Mouse (Mus musculus): Measurements from ENCODE around the gene Prkg1. TPM values are rescaled to one million over a fixed set of nuclear protein-coding genes. Genes with fewer than 3 reads are reported as not detected.

Prkg1 gene
- polyA plus RNA-seq, 1 experiment, result 0.15 TPM

DNA sequence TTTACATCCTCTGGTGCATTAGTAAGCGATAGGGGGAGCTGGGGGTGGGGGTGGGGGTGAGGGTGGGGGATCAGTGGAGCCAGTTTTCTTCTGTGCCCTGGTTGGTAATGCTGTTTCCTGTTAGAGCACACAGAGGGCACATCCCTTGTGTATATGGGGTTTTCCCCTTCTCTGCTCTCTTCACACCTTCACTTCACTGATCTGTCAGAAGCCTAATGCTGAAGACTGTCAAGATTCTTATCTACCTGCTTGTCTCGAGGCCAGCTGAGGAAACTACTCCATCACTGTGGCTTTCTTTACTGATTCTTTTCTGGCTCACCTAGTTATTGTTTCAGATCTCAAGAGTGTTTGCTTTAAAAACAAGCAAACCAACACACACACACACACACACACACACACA lies 554.4 kb downstream of the Prkg1 start:
- Histone ChIP-seq H3K27ac (ENCODE audit: insufficient read depth, low read depth, low read length) (no peak overlapping the region), H3K4me3 (ENCODE audit: insufficient read depth, low read length) (no peak overlapping the region), H3K4me1 (ENCODE audit: control insufficient read depth, insufficient read depth, low read length) (no peaks in the 10 kb centered on the region)
- TF ChIP-seq CTCF (IDR thresholded peaks at IDR 0.05; ENCODE audit: low read depth, low read length), result no peak
- TF ChIP-seq POLR2A (IDR thresholded peaks at IDR 0.05; ENCODE audit: borderline replicate concordance, low read depth, low read length), result no peak

DNA sequence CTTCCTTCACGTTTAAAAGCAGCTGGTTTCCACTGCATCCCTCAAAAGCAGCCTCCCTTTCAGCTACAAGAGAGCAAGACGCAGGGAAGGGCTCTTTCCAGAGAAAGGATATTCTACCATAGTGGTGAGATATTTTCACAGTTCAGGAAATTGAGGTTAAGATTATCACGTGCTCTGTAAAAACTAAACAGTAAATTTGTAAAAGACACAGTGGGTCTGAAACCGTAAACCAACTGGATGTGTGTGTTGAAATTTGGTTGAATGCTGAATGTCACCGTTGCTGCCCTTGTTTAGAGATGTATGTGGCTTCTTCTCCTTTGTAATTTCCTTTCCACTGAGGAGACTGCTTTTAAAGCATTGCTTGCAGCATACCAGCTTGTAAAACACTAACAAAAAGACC lies 565.2 kb downstream of the Prkg1 start:
- H3K4me1 ChIP-seq (ENCODE audit: control insufficient read depth, insufficient read depth, low read length), result no peaks in the 10 kb centered on the region
- no peak overlapping the region for H3K4me3 ChIP-seq (ENCODE audit: insufficient read depth, low read length)
- no peak overlapping the region for H3K27ac ChIP-seq (ENCODE audit: insufficient read depth, low read depth, low read length)
- TF ChIP-seq CTCF (IDR thresholded peaks at IDR 0.05; ENCODE audit: low read depth, low read length) (no peak), POLR2A (IDR thresholded peaks at IDR 0.05; ENCODE audit: borderline replicate concordance, low read depth, low read length) (no peak)

DNA sequence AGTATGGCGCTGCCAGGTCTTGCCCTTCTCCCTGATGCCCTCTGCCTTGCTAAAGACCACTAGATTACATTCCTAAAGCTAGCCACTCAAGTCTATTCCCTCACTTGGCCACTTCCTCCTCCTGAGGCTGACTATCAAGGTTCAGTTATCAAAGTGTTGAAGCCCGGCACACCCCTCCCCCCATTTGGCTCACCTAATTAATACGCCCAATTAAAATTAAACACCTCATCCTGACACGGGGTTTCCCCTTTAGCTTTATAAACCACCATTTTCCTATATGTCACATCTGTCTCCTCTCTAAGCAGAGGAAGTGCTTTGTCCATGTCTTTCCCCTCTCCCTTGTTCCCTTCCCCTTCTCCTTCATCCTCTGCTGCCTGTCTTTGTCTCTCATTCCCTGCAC lies 566.4 kb downstream of the Prkg1 start:
- Histone ChIP-seq H3K27ac (ENCODE audit: insufficient read depth, low read depth, low read length) (no peak overlapping the region), H3K4me1 (ENCODE audit: control insufficient read depth, insufficient read depth, low read length) (no peaks in the 10 kb centered on the region), H3K4me3 (ENCODE audit: insufficient read depth, low read length) (no peak overlapping the region)
- TF ChIP-seq POLR2A (IDR thresholded peaks at IDR 0.05; ENCODE audit: borderline replicate concordance, low read depth, low read length), result no peak

DNA sequence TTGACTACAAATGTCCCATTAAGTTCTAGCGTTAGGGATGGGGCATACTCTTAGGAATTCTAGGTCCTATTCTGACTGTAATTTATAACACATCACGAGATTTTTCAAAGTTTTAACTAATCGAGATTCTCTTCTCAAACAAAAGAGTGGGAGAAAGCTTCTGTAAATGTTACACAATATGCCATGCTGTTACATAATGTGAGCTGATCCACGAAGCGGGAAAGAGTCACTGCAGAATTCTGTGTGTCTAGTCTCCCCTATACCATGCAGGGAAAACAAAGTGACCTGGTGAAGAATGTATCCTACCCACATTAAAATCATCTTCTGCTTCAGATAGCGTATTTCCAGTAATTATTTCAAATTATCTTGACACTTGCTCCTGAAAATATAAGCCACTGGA lies 567.8 kb downstream of the Prkg1 start:
- TF ChIP-seq POLR2A (IDR thresholded peaks at IDR 0.05; ENCODE audit: borderline replicate concordance, low read depth, low read length), result no peak
- no peak for TF ChIP-seq CTCF (IDR thresholded peaks at IDR 0.05; ENCODE audit: low read depth, low read length)
- Histone ChIP-seq H3K27ac (ENCODE audit: insufficient read depth, low read depth, low read length) (no peak overlapping the region), H3K4me1 (ENCODE audit: control insufficient read depth, insufficient read depth, low read length) (no peaks in the 10 kb centered on the region), H3K4me3 (ENCODE audit: insufficient read depth, low read length) (no peak overlapping the region)

DNA sequence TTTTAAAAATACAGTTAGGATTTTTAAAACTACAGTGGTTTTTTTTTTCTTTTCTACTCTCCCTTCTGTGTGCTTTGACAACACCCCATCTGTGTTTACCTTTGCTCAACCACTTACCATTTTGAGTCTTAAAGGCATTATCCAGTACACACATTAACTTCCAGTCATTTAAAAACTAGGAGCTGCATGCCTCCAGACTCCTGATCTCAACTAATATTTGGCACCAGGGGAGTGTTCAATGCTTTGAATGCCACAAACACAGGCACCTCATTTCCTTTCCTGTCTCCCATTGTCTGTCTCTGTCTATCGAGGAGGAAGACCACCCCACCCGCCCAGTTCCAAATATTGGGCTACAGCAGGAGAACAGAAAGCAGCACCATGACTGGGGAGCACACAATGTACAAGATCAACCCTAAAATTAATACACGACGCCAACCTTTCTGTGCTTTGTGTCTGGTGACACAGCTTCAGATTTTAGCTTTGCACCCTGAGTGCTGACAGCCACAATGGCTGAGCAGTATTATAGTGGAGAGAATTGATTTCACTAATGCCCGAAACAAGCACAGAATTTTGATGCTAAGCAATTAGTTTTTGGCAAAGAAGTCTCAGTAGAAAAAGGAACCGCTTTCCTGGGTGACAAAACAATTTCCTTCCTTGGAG lies 576.1 kb downstream of the Prkg1 start:
- H3K4me3 ChIP-seq (ENCODE audit: insufficient read depth, low read length), result no peak overlapping the region
- H3K4me1 ChIP-seq (ENCODE audit: control insufficient read depth, insufficient read depth, low read length), result no peaks in the 10 kb centered on the region
- no peak overlapping the region for H3K27ac ChIP-seq (ENCODE audit: insufficient read depth, low read depth, low read length)
- TF ChIP-seq CTCF (IDR thresholded peaks at IDR 0.05; ENCODE audit: low read depth, low read length), result no peak
- TF ChIP-seq POLR2A (IDR thresholded peaks at IDR 0.05; ENCODE audit: borderline replicate concordance, low read depth, low read length), result no peak

DNA sequence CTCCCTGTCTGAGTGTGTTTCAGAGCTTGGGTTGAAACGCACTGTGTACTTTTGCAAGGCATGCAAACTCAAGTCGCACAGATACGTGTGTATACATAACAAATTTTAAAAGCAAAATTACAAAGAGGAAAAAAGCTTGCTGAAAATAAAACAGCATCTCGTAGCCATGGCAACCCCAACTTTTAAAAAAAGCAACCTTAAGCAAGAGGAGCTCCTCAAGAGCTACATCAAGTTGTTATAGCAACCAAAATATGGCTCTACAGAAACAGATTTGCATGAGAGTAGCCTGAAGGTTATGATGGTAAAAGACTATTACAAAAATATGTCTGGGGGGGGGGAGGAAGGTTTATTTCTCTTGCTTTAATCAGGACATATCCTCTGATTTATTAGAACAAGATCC lies 584.1 kb downstream of the Prkg1 start:
- H3K4me1 ChIP-seq (ENCODE audit: control insufficient read depth, insufficient read depth, low read length), result no peaks in the 10 kb centered on the region
- no peak overlapping the region for H3K27ac ChIP-seq (ENCODE audit: insufficient read depth, low read depth, low read length)
- H3K4me3 ChIP-seq (ENCODE audit: insufficient read depth, low read length), result no peak overlapping the region
- TF ChIP-seq CTCF (IDR thresholded peaks at IDR 0.05; ENCODE audit: low read depth, low read length), result no peak
- no peak for TF ChIP-seq POLR2A (IDR thresholded peaks at IDR 0.05; ENCODE audit: borderline replicate concordance, low read depth, low read length)

DNA sequence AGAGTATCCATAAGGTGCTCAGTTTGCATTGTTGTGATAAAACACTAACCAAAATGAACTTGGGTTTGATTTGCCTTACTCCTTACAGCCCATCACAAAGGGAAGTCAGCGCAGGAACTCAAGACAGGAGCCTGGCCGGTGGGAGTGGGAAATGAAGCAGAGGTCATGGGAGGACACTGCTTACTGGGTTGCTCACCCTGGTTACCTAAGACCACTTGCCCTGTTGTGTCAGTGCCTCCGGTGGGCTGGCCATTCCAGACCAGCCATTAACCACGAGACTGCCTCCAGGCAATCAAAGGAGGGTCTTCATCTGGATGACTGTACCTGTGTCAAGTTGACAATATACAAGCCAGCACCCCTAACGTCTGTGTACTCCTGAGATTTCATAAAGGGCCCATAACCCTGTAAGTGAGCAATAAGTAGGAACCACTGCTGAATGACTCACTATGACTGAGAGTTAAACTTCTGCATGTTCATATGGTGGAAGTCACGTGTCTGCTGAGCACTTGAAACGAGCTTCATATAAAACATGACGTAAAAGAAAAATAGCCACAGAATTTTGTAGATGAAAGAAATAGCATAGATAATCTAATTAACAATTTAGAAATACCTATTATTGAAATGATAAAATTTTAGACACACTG lies 587.4 kb downstream of the Prkg1 start:
- H3K27ac ChIP-seq (ENCODE audit: insufficient read depth, low read depth, low read length), result no peak overlapping the region
- H3K4me1 ChIP-seq (ENCODE audit: control insufficient read depth, insufficient read depth, low read length), result no peaks in the 10 kb centered on the region
- no peak overlapping the region for H3K4me3 ChIP-seq (ENCODE audit: insufficient read depth, low read length)
- TF ChIP-seq CTCF (IDR thresholded peaks at IDR 0.05; ENCODE audit: low read depth, low read length) (no peak), POLR2A (IDR thresholded peaks at IDR 0.05; ENCODE audit: borderline replicate concordance, low read depth, low read length) (no peak)

DNA sequence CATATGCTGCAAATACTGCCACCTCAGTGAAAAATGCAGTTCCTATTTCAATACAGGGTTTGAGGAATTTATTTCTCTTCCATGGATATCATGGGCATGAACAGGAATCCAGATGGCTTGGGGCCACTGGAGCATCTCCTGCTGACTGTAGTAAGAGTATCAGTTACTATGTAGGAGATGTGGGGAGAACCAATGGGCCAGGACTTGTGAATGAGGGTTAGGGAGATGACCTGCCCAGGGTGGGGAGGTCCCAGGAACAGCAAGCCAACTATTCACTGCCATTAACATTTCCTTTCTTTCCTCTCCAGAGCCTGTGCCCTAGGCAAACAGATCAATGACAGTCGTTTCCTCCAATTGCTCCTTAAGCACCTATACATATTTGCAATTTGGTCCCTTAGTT lies 593.8 kb downstream of the Prkg1 start:
- no peak for TF ChIP-seq POLR2A (IDR thresholded peaks at IDR 0.05; ENCODE audit: borderline replicate concordance, low read depth, low read length)
- TF ChIP-seq CTCF (IDR thresholded peaks at IDR 0.05; ENCODE audit: low read depth, low read length), result no peak
- Histone ChIP-seq H3K4me3 (ENCODE audit: insufficient read depth, low read length) (no peak overlapping the region), H3K4me1 (ENCODE audit: control insufficient read depth, insufficient read depth, low read length) (no peaks in the 10 kb centered on the region), H3K27ac (ENCODE audit: insufficient read depth, low read depth, low read length) (no peak overlapping the region)

DNA sequence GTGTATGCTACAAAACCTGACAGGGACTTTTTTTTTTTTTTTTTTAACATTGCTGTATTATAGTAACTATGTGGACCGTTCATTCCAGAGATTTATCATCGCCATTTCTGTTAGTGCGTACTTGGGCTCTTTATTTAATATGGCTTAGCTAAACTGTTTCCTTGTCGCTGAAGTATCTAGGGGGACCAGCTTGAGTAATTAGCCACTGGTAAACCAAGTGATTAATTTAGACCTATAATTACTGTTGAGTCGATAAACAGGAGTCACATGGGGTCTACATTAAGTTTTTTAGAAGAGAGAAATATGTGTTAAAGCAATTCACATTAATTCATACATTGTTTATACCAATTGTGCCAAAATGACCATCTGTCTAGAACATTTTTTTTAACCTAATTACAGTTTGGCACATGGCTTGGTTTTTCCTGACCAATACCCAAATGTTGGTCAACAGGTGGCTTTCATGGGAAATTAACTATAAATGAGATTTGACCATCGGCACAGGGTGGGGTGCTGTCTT lies 605.8 kb downstream of the Prkg1 start:
- Histone ChIP-seq H3K27ac (ENCODE audit: insufficient read depth, low read depth, low read length) (no peak overlapping the region), H3K4me3 (ENCODE audit: insufficient read depth, low read length) (no peak overlapping the region), H3K4me1 (ENCODE audit: control insufficient read depth, insufficient read depth, low read length) (no peaks in the 10 kb centered on the region)
- TF ChIP-seq CTCF (IDR thresholded peaks at IDR 0.05; ENCODE audit: low read depth, low read length), result no peak
- TF ChIP-seq POLR2A (IDR thresholded peaks at IDR 0.05; ENCODE audit: borderline replicate concordance, low read depth, low read length), result no peak

DNA sequence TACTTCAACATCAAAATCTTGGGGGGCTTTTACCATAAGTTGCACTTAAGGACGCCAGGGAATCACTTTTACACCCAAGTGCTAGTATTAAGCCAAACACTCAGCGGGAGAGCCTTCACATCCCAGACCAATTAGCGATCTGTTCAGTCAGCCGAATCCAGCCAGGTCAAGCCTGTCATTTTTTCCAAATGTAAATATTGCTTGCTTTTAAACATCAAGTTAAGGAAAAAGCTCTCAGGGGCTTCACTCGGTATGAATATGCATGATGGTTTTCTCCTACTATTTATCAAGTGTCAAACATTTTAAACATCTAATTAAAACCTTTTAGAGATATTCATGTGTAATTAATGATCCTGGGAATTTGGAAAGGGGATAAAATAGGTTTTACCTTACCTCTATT lies 611.4 kb downstream of the Prkg1 start:
- TF ChIP-seq POLR2A (IDR thresholded peaks at IDR 0.05; ENCODE audit: borderline replicate concordance, low read depth, low read length), result no peak
- no peak for TF ChIP-seq CTCF (IDR thresholded peaks at IDR 0.05; ENCODE audit: low read depth, low read length)
- Histone ChIP-seq H3K4me3 (ENCODE audit: insufficient read depth, low read length) (no peak overlapping the region), H3K4me1 (ENCODE audit: control insufficient read depth, insufficient read depth, low read length) (no peaks in the 10 kb centered on the region), H3K27ac (ENCODE audit: insufficient read depth, low read depth, low read length) (no peak overlapping the region)
